Mouse (Mus musculus): Measurements from ENCODE around the gene Ccser1. TPM values are rescaled to one million over a fixed set of nuclear protein-coding genes. Genes with fewer than 3 reads are reported as not detected.
A peak's percentile ranks its signal among the peaks of the same experiment; 100 is the strongest.

The Ccser1 gene
- polyA plus RNA-seq, 1 experiment from 2014 or later: 6.9 TPM

GRCm38 (mm10) chr6:61515310-61515709, 335.2 kb downstream of the Ccser1 start:
- Histone ChIP-seq H3K27ac (replicated peaks) (no peak overlapping the region), H3K36me3 (ENCODE audit: control insufficient read depth, insufficient read depth, low read length) (no peaks in the 10 kb centered on the region), H3K9me3 (ENCODE audit: control insufficient read depth, low read length) (no peaks in the 10 kb centered on the region), H3K4me2 (replicated peaks; ENCODE audit: low read depth) (no peak overlapping the region), H3K27me3 (ENCODE audit: control insufficient read depth, insufficient read depth, low read length) (no peaks in the 10 kb centered on the region), H3K4me3 (ENCODE audit: low read depth, low read length) (no peak overlapping the region), H3K4me1 (replicated peaks; ENCODE audit: control insufficient read depth, insufficient read depth) (no peaks in the 10 kb centered on the region), H3K9ac (ENCODE audit: low read length) (no peak overlapping the region)
- DNase-seq (ENCODE audit: low spot score): no peak
- WGBS: 79% methylated on average over 2 of the region's 2 CpGs
- no peak for ATAC-seq (ENCODE audit: low FRiP score, low TSS enrichment)
- no peak for TF ChIP-seq EP300 (optimal IDR thresholded peaks at IDR 0.05)
- no peak for TF ChIP-seq CTCF (IDR thresholded peaks at IDR 0.05; ENCODE audit: low read depth)

DNA sequence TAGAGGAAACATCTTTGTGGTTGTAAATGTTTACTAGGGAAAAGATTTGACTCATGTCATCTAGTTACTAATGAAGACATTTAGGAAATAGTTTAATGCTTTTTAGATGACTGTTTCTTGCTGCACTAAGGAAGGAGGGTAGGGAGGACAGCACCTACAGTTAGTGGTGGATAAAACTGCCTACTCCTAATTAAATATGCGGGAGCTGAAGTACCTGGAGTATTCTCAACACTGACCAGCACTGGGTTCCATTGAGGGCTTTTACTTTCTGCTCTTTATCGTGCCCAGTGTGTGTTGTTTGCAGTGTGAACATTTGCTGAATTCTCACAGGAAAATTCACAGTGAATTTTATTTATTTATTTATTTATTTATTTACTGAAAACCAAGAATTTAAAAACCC, 341.5 kb downstream of the Ccser1 start:
- TF ChIP-seq CTCF (IDR thresholded peaks at IDR 0.05; ENCODE audit: low read depth) (no peak), EP300 (optimal IDR thresholded peaks at IDR 0.05) (no peak)
- no peak for DNase-seq (ENCODE audit: low spot score)
- Histone ChIP-seq H3K4me2 (replicated peaks; ENCODE audit: low read depth) (no peak overlapping the region), H3K27me3 (ENCODE audit: control insufficient read depth, insufficient read depth, low read length) (no peaks in the 10 kb centered on the region), H3K4me1 (replicated peaks; ENCODE audit: control insufficient read depth, insufficient read depth) (no peaks in the 10 kb centered on the region), H3K36me3 (ENCODE audit: control insufficient read depth, insufficient read depth, low read length) (no peaks in the 10 kb centered on the region), H3K9me3 (ENCODE audit: control insufficient read depth, low read length) (no peaks in the 10 kb centered on the region), H3K27ac (replicated peaks) (no peak overlapping the region), H3K9ac (ENCODE audit: low read length) (no peak overlapping the region), H3K4me3 (ENCODE audit: low read depth, low read length) (no peak overlapping the region)
- 83% methylated on average over 2 of the region's 2 CpGs for WGBS
- ATAC-seq (ENCODE audit: low FRiP score, low TSS enrichment): no peak

GRCm38 (mm10) chr6:61522108-61522507, 342.0 kb downstream of the Ccser1 start:
- Histone ChIP-seq H3K27me3 (ENCODE audit: control insufficient read depth, insufficient read depth, low read length) (no peaks in the 10 kb centered on the region), H3K9me3 (ENCODE audit: control insufficient read depth, low read length) (no peaks in the 10 kb centered on the region), H3K4me2 (replicated peaks; ENCODE audit: low read depth) (no peak overlapping the region), H3K27ac (replicated peaks) (no peak overlapping the region), H3K9ac (ENCODE audit: low read length) (no peak overlapping the region), H3K36me3 (ENCODE audit: control insufficient read depth, insufficient read depth, low read length) (no peaks in the 10 kb centered on the region), H3K4me3 (ENCODE audit: low read depth, low read length) (no peak overlapping the region), H3K4me1 (replicated peaks; ENCODE audit: control insufficient read depth, insufficient read depth) (no peaks in the 10 kb centered on the region)
- DNase-seq (ENCODE audit: low spot score) (no peak), ATAC-seq (ENCODE audit: low FRiP score, low TSS enrichment) (no peak)
- TF ChIP-seq CTCF (IDR thresholded peaks at IDR 0.05; ENCODE audit: low read depth) (no peak), EP300 (optimal IDR thresholded peaks at IDR 0.05) (no peak)
- 71% methylated on average over 3 of the region's 3 CpGs for WGBS

DNA sequence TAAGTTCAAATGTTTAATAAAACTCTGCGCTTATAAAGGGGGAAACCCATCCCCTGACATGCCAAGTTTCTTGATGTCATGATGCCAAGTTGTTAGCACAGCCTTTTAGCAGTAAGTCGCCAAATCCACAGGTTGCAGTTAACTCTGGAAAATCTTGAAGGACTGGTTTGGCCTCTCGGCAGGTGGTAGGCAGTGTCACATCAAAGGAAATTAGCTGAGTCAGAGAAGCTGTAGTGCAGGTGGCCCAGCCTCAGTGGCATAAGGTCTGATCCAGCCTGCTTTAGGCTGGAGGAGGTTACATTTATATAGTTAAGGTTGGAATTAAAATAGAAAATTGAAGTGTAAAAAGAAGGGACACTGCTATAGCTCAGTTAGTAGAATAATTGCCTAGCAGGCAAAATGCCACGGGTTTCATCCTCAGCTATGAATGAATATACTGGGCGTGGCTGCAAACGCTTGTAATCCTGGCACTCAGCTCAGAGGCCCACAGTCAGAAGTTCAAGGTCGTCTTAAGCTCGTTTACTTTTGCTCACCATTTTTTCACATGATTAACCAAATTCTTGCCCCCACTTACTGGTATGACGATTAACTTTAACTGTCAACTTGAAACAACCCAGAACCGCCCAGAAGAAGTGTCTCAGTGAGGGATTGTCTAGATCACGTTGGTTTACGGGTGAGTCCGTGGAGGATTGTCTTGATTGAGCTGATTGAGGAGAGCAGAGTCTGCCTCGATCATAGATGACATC, 343.8 kb downstream of the Ccser1 start:
- no peak overlapping the region for H3K4me2 ChIP-seq (replicated peaks; ENCODE audit: low read depth)
- no peak for TF ChIP-seq CTCF (IDR thresholded peaks at IDR 0.05; ENCODE audit: low read depth)
- no peaks in the 10 kb centered on the region for H3K9me3 ChIP-seq (ENCODE audit: control insufficient read depth, low read length)
- H3K36me3 ChIP-seq (ENCODE audit: control insufficient read depth, insufficient read depth, low read length): no peaks in the 10 kb centered on the region
- H3K4me3 ChIP-seq (ENCODE audit: low read depth, low read length): no peak overlapping the region
- H3K27ac ChIP-seq (replicated peaks): peak overlapping the region; percentile 67; the same call in 1 of the 2 replicates
- peak; percentile 24 for DNase-seq (ENCODE audit: low spot score)
- H3K4me1 ChIP-seq (replicated peaks; ENCODE audit: control insufficient read depth, insufficient read depth): no peaks in the 10 kb centered on the region
- H3K27me3 ChIP-seq (ENCODE audit: control insufficient read depth, insufficient read depth, low read length): no peaks in the 10 kb centered on the region
- H3K9ac ChIP-seq (ENCODE audit: low read length): no peak overlapping the region
- ATAC-seq (ENCODE audit: low FRiP score, low TSS enrichment): peak; percentile 66; the same call in 1 of the 2 replicates
- 17% methylated on average over 14 of the region's 14 CpGs for WGBS

GRCm38 (mm10) chr6:61540732-61541131, 360.6 kb downstream of the Ccser1 start:
- DNase-seq (ENCODE audit: low spot score) (no peak), ATAC-seq (ENCODE audit: low FRiP score, low TSS enrichment) (no peak)
- Histone ChIP-seq H3K9me3 (ENCODE audit: control insufficient read depth, low read length) (no peaks in the 10 kb centered on the region), H3K4me2 (replicated peaks; ENCODE audit: low read depth) (no peak overlapping the region), H3K27ac (replicated peaks) (no peak overlapping the region), H3K27me3 (ENCODE audit: control insufficient read depth, insufficient read depth, low read length) (no peaks in the 10 kb centered on the region), H3K36me3 (ENCODE audit: control insufficient read depth, insufficient read depth, low read length) (no peaks in the 10 kb centered on the region), H3K4me3 (ENCODE audit: low read depth, low read length) (no peak overlapping the region), H3K4me1 (replicated peaks; ENCODE audit: control insufficient read depth, insufficient read depth) (no peaks in the 10 kb centered on the region), H3K9ac (ENCODE audit: low read length) (no peak overlapping the region)
- TF ChIP-seq EP300 (optimal IDR thresholded peaks at IDR 0.05): no peak
- no peak for TF ChIP-seq CTCF (IDR thresholded peaks at IDR 0.05; ENCODE audit: low read depth)

GRCm38 (mm10) chr6:61543459-61544044, 363.4 kb downstream of the Ccser1 start:
- 73% methylated on average over 7 of the region's 7 CpGs for WGBS

More at GRCm38 (mm10) chr6:61543459-61544044, 363.4 kb downstream of the Ccser1 start:
- no peak overlapping the region for H3K4me2 ChIP-seq (replicated peaks; ENCODE audit: low read depth)
- ATAC-seq (ENCODE audit: low FRiP score, low TSS enrichment) (no peak), DNase-seq (ENCODE audit: low spot score) (no peak)
- H3K9ac ChIP-seq (ENCODE audit: low read length): no peak overlapping the region
- H3K27ac ChIP-seq (replicated peaks): no peak overlapping the region
- no peaks in the 10 kb centered on the region for H3K9me3 ChIP-seq (ENCODE audit: control insufficient read depth, low read length)
- no peaks in the 10 kb centered on the region for H3K27me3 ChIP-seq (ENCODE audit: control insufficient read depth, insufficient read depth, low read length)
- no peak overlapping the region for H3K4me3 ChIP-seq (ENCODE audit: low read depth, low read length)
- no peaks in the 10 kb centered on the region for H3K4me1 ChIP-seq (replicated peaks; ENCODE audit: control insufficient read depth, insufficient read depth)
- no peaks in the 10 kb centered on the region for H3K36me3 ChIP-seq (ENCODE audit: control insufficient read depth, insufficient read depth, low read length)
- TF ChIP-seq CTCF (IDR thresholded peaks at IDR 0.05; ENCODE audit: low read depth) (no peak), EP300 (optimal IDR thresholded peaks at IDR 0.05) (no peak)

Data from stomach, postnatal 0 days (tissue).